Mouse (Mus musculus) lung, embryonic 14.5 days (tissue): ENCODE results near the gene Gm12794. TPM values are rescaled to one million over a fixed set of nuclear protein-coding genes. Genes with fewer than 3 reads are reported as not detected.
"Not testable (repeated sequence)": the region's sequence is repeated elsewhere in the genome, so short reads cannot be mapped to it uniquely, and the experiment has no call there.

Experiments used
- ATAC-seq: fragments of 200-750 bp; cut with Nextera tagmentation; 2 replicates; pipeline ENCODE4 v1.8.0; 2017; ENCODE audit warnings: mild to moderate bottlenecking, moderate TSS enrichment, moderate library complexity; ENCODE audit not compliant: insufficient read depth
- DNase-seq: peaks from one replicate; pipeline ENCODE4 v3.0.0-alpha.2; 2015
- H3K27ac ChIP-seq: fragments of 300-500 bp; sonication (generic); 2 replicates; pipeline ENCODE4 v1.5.1; 2014; ENCODE audit warnings: low read depth, mild to moderate bottlenecking, moderate library complexity
- H3K27me3 ChIP-seq: fragments of 300-500 bp; sonication (generic); 2 replicates; pipeline ENCODE4 v1.6.1; 2014; ENCODE audit warnings: low read length, control low read depth; ENCODE audit not compliant: insufficient read depth
- H3K36me3 ChIP-seq: fragments of 300-500 bp; sonication (generic); 2 replicates; pipeline ENCODE4 v1.6.1; 2014; ENCODE audit warnings: control low read depth; ENCODE audit not compliant: insufficient read depth
- H3K4me1 ChIP-seq: fragments of 300-500 bp; sonication (generic); 2 replicates; pipeline ENCODE4 v1.6.1; 2014; ENCODE audit warnings: antibody characterized with exemption, control low read depth; ENCODE audit not compliant: insufficient read depth
- H3K4me2 ChIP-seq: fragments of 300-500 bp; sonication (generic); 2 replicates; pipeline ENCODE4 v1.6.1; 2014; ENCODE audit warnings: mild to moderate bottlenecking
- H3K4me3 ChIP-seq: fragments of 300-500 bp; sonication (generic); 2 replicates; pipeline ENCODE4 v1.5.1; 2014; ENCODE audit warnings: low read depth, low read length
- H3K9ac ChIP-seq: fragments of 300-500 bp; sonication (generic); 2 replicates; pipeline ENCODE4 v1.6.1; 2014
- H3K9me3 ChIP-seq: fragments of 300-500 bp; sonication (generic); 2 replicates; pipeline ENCODE4 v1.6.1; 2016; ENCODE audit warnings: low read depth, low read length, control low read depth
- CTCF ChIP-seq: IDR thresholded peaks from 2 replicates; pipeline ENCODE4 v1.5.1; 2016; ENCODE audit warnings: antibody characterized with exemption, low read depth
- WGBS: fragments of 180-500 bp; shearing (Covaris S2); extraction: QIAGEN DNeasy Blood & Tissue Kit; methylation state at CpG from one replicate; pipeline ENCODE4 v1.1.7; 2014; 5-methylcytosine and 5-hydroxymethylcytosine counted together
- polyA plus RNA-seq: library from polyadenylated mRNA; unstranded; fragments of >200 nt; fragmentation: Nextera tagmentation; extraction: Ambion mirVana; gene quantifications from 2 replicates; pipeline ENCODE4 v1.2.1, GENCODE M21; 2014

Gm12794 gene
- not detected in 2 replicates for polyA plus RNA-seq

GRCm38 (mm10) chr4:101940107-101940506, at the start of gene Gm12794:
Gene Gm12794, plus strand, starts transcription at chr4:101940407.
- not testable (repeated sequence) for H3K36me3 ChIP-seq, H3K27me3 ChIP-seq, H3K27ac ChIP-seq, ATAC-seq, H3K9ac ChIP-seq, H3K9me3 ChIP-seq, H3K4me2 ChIP-seq, DNase-seq, H3K4me1 ChIP-seq, H3K4me3 ChIP-seq
- WGBS: 50% methylated on average over 2 of the region's 2 CpGs

GRCm38 (mm10) chr4:101893656-101894420, 46.4 kb upstream of the Gm12794 start, which contains the start of gene C130073F10Rik:
Gene C130073F10Rik, minus strand, starts transcription at chr4:101893789.
- DNase-seq (peak; percentile 3), ATAC-seq (no peak)
- no peak for TF ChIP-seq CTCF
- H3K4me2 ChIP-seq: no peak within 1 kb of the TSS
- H3K36me3 ChIP-seq: no peaks in the 10 kb centered on the region
- WGBS: 69% methylated on average over 7 of the region's 7 CpGs
- H3K9me3 ChIP-seq: no peaks in the 10 kb centered on the region
- H3K27ac ChIP-seq: no peak within 1 kb of the TSS
- no peaks in the 10 kb centered on the region for H3K27me3 ChIP-seq
- H3K4me3 ChIP-seq: no peak within 1 kb of the TSS
- H3K9ac ChIP-seq: no peak within 1 kb of the TSS
- H3K4me1 ChIP-seq: no peaks in the 10 kb centered on the region

- ATAC-seq, H3K36me3 ChIP-seq, H3K9me3 ChIP-seq, H3K9ac ChIP-seq, H3K27me3 ChIP-seq, DNase-seq, H3K27ac ChIP-seq, H3K4me2 ChIP-seq, H3K4me1 ChIP-seq, H3K4me3 ChIP-seq: not testable (repeated sequence)
- WGBS: 81% methylated on average over 1 of the region's 2 CpGs
These were observed 31.4 kb upstream of the Gm12794 start, which contains the start of gene Gm12800 for GRCm38 (mm10) chr4:101908821-101909220. Gene Gm12800, plus strand, starts transcription at chr4:101909121.

GRCm38 (mm10) chr4:101980949-101981348, 40.7 kb downstream of the Gm12794 start, which contains the start of gene Gm12790:
Gene Gm12790, minus strand, starts transcription at chr4:101981049.
- not testable (repeated sequence) for H3K4me1 ChIP-seq, H3K9me3 ChIP-seq, ATAC-seq, H3K4me2 ChIP-seq, H3K4me3 ChIP-seq, H3K36me3 ChIP-seq, H3K9ac ChIP-seq, H3K27me3 ChIP-seq, DNase-seq, H3K27ac ChIP-seq
- WGBS: 71% methylated on average over 1 of the region's 5 CpGs

- Histone ChIP-seq H3K27me3 (no peaks in the 10 kb centered on the region), H3K36me3 (no peaks in the 10 kb centered on the region), H3K4me2 (no peak overlapping the region), H3K27ac (no peak overlapping the region), H3K9ac (no peak overlapping the region), H3K9me3 (no peaks in the 10 kb centered on the region), H3K4me1 (no peaks in the 10 kb centered on the region), H3K4me3 (no peak overlapping the region)
- TF ChIP-seq CTCF: no peak
- no peak for ATAC-seq
- DNase-seq: no peak
- 88% methylated on average over 5 of the region's 5 CpGs for WGBS
These were observed 45.5 kb downstream of the Gm12794 start for GRCm38 (mm10) chr4:101985678-101986077.

GRCm38 (mm10) chr4:101986326-101986725, 46.1 kb downstream of the Gm12794 start, which contains the start of gene Gm12789:
Gene Gm12789, plus strand, starts transcription at chr4:101986626.
- not testable (repeated sequence) for H3K27ac ChIP-seq, H3K4me1 ChIP-seq, H3K36me3 ChIP-seq, H3K4me3 ChIP-seq, ATAC-seq, H3K9me3 ChIP-seq, H3K9ac ChIP-seq, DNase-seq, H3K27me3 ChIP-seq, H3K4me2 ChIP-seq
- WGBS: 89% methylated on average over 2 of the region's 2 CpGs

Other genes with a start within 250 kb of the Gm12794 start
- gene Lepr, start 223.0 kb upstream of the Gm12794 start, polyA plus RNA-seq: 7.3 and 9.2 TPM in 2 replicates
- not detected in 2 replicates for gene B020004J07Rik, start 96.4 kb upstream of the Gm12794 start, polyA plus RNA-seq
- 0.28 TPM in 1 of 2 replicates, not detected in the other for gene C130073F10Rik, start 46.6 kb upstream of the Gm12794 start, polyA plus RNA-seq
- gene Gm12800, start 31.3 kb upstream of the Gm12794 start, polyA plus RNA-seq: not detected in 2 replicates
- not detected in 2 replicates for gene Gm12790, start 40.6 kb downstream of the Gm12794 start, polyA plus RNA-seq
- gene Gm12789, start 46.2 kb downstream of the Gm12794 start, polyA plus RNA-seq: not detected in 2 replicates
- 25.7 and 28.3 TPM in 2 replicates for gene Pde4b, start 147.1 kb downstream of the Gm12794 start, polyA plus RNA-seq